Mouse (Mus musculus) spleen, adult 2 months (tissue): Measurements from ENCODE around the gene Inpp4b.

Source experiments
- CTCF ChIP-seq: fragments of 200-500 bp; IDR thresholded peaks from 2 replicates; pipeline ENCODE4 v1.5.1; 2011; ENCODE audit warnings: mild to moderate bottlenecking, inconsistent platforms; ENCODE audit not compliant: insufficient read depth, insufficient read length, insufficient replicate concordance; ENCODE audit errors: extremely low read depth
- POLR2A ChIP-seq: fragments of 200-500 bp; IDR thresholded peaks from 2 replicates; pipeline ENCODE4 v1.6.1; 2011; ENCODE audit warnings: low read depth, low read length, inconsistent platforms

- TF ChIP-seq CTCF: no peak
- no peak for TF ChIP-seq POLR2A
Observed at GRCm38 (mm10) chr8:81777704-81778103, 435.3 kb downstream of the Inpp4b start.
